Mouse (Mus musculus): ENCODE data around the gene Gpsm3. TPM values are rescaled to one million over a fixed set of nuclear protein-coding genes. Genes with fewer than 3 reads are reported as not detected.

Gpsm3 gene
- polyA plus RNA-seq, 1 experiment: 35.6 TPM

DNA sequence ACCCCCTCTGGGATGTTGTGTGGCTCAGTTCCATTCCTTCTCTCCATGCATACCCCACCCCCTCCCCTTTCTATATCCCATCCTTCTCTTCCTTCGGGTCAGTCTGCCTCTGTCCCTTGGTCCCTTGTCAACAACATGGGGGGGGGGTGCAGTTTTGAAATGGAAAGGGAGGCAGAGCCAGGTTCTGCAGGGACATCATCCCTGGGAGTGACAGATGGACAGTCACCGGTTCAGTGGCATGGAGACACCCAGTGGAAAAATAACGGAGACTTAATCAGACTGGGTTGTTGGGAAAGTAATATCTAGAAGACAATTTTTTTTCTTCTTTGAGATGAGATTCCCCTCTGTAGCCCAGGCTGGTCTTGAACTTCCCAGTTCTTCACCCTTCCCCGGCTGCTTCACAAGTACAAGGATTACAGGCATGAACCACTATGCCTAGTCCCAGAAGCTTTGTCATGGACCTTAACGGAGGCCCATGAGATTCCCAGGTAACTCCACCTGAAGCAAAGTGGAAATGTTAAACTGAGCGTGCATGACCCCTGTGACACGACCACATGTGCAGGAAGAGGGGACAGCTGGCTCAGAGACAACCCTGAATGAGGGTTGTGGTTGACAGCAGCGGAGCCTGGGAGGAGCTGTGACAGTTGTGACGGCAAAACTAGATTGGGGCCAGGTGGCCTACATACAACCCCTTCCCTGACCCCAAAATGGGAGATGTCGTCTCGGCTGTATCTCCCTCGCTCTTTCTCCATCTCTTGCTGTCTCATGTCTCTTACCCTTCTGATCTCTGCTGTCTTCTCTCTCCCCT, 40.4 kb downstream of the Gpsm3 start:
- TF ChIP-seq POLR2A (IDR thresholded peaks at IDR 0.05; ENCODE audit: borderline replicate concordance, extremely low read depth, low read depth, low read length) (no peak), CTCF (IDR thresholded peaks at IDR 0.05; ENCODE audit: insufficient read depth, low read length) (no peak)
- DNase-seq: no peak
- WGBS: 41% methylated on average over 12 of the region's 12 CpGs
- peak overlapping the region; percentile 24 for H3K4me3 ChIP-seq (replicated peaks; ENCODE audit: extremely low read depth, low read depth, low read length)
- peaks cover 15% of the 10 kb centered on the region for H3K4me1 ChIP-seq (ENCODE audit: control insufficient read depth, insufficient read depth, low read length)

DNA sequence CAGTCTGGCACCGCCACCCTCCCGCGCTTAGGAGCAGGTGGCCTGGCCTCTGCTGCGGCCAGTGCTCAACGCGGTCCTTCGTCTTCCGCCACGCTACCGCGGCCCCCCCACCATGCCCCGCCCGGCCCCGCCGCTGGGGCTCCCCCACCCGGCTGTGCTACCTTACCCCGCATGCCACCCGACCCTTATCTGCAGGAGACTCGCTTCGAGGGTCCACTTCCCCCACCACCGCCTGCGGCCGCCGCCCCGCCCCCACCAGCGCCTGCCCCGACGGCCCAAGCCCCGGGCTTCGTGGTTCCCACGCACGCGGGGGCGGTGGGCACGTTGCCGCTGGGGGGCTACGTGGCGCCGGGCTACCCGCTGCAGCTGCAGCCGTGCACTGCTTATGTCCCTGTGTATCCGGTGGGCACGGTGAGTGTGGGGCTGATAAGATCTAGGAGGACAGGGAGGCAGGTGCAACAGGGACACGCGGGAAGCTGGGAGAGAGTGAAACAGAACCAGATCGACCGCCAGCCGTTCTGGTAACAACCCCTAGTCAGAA, 41.2 kb downstream of the Gpsm3 start:
- Histone ChIP-seq H3K4me3 (replicated peaks; ENCODE audit: extremely low read depth, low read depth, low read length) (no peak overlapping the region), H3K4me1 (ENCODE audit: control insufficient read depth, insufficient read depth, low read length) (peaks cover 15% of the 10 kb centered on the region)
- no peak for DNase-seq
- WGBS: 5% methylated on average over 41 of the region's 48 CpGs
- no peak for TF ChIP-seq POLR2A (IDR thresholded peaks at IDR 0.05; ENCODE audit: borderline replicate concordance, extremely low read depth, low read depth, low read length)
- no peak for TF ChIP-seq CTCF (IDR thresholded peaks at IDR 0.05; ENCODE audit: insufficient read depth, low read length)

DNA sequence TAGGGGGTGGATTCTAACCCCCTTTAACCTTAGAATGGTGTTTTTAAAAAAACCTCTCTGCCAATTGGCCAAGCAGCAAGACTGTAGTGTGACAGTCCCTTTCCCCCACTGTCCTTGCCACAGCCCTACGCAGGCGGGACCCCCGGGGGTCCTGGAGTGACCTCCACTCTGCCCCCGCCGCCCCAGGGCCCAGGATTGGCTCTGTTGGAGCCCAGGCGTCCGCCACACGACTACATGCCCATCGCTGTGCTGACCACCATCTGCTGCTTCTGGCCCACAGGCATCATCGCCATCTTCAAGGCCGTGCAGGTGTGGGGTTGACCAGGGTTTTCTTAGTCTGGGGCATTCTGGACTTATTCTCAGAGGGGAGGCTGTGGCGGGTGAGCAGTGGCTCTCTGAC, 42.0 kb downstream of the Gpsm3 start:
- H3K4me1 ChIP-seq (ENCODE audit: control insufficient read depth, insufficient read depth, low read length): peaks cover 9% of the 10 kb centered on the region
- WGBS: 27% methylated on average over 12 of the region's 12 CpGs
- no peak overlapping the region for H3K4me3 ChIP-seq (replicated peaks; ENCODE audit: extremely low read depth, low read depth, low read length)
- DNase-seq: no peak
- TF ChIP-seq CTCF (IDR thresholded peaks at IDR 0.05; ENCODE audit: insufficient read depth, low read length) (no peak), POLR2A (IDR thresholded peaks at IDR 0.05; ENCODE audit: borderline replicate concordance, extremely low read depth, low read depth, low read length) (no peak)

DNA sequence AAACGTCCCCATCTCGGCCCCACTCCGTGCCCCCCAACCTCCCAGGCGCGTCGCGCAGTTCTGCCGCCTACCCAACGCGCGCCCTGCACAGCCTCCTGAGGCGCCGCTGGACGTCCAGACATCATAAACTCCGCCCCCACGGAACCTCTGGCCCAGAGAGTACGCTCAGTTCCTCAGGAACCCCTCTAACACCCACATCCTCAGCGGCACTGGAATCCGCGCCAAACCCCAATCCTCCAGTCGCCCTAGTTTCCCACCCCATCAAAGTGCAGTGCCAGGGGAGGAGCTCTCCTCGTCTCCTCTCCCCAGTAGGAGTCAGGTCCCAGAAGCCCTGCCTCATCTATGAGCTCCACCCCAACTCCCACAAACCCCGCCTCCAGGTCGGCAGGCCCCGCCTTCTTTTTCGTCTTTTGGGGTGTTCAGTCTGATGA, 42.7 kb downstream of the Gpsm3 start:
- DNase-seq: peak; percentile 73
- no peak for TF ChIP-seq CTCF (IDR thresholded peaks at IDR 0.05; ENCODE audit: insufficient read depth, low read length)
- peak; percentile 29; the same call in 1 of the 2 replicates for TF ChIP-seq POLR2A (IDR thresholded peaks at IDR 0.05; ENCODE audit: borderline replicate concordance, extremely low read depth, low read depth, low read length)
- Histone ChIP-seq H3K4me1 (ENCODE audit: control insufficient read depth, insufficient read depth, low read length) (peaks cover 9% of the 10 kb centered on the region), H3K4me3 (replicated peaks; ENCODE audit: extremely low read depth, low read depth, low read length) (peak overlapping the region; percentile 60)
- WGBS: 3% methylated on average over 26 of the region's 26 CpGs

DNA sequence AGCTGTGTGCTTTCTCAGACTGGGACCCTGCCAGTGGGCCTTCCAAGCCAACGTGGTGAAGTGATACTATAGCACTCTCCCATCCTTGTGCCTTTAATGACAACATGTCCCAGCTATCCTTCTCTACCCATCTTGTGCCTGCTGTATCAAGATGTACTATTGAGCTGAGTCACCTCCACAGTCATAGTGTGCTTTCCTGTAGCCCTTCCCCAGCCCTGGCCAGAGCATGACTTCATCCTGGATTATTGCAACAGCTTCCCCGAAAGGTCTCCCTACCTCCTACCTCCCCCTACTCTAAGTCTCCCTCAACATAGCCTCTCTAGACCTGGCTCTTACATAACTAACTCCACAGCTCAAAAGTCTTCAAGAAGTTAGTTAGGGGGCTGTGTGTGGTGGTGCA, 46.1 kb downstream of the Gpsm3 start:
- H3K4me3 ChIP-seq (replicated peaks; ENCODE audit: extremely low read depth, low read depth, low read length): no peak overlapping the region
- no peak for TF ChIP-seq CTCF (IDR thresholded peaks at IDR 0.05; ENCODE audit: insufficient read depth, low read length)
- no peak for TF ChIP-seq POLR2A (IDR thresholded peaks at IDR 0.05; ENCODE audit: borderline replicate concordance, extremely low read depth, low read depth, low read length)
- 58% methylated on average over 2 of the region's 2 CpGs for WGBS
- DNase-seq: no peak
- H3K4me1 ChIP-seq (ENCODE audit: control insufficient read depth, insufficient read depth, low read length): peaks cover 9% of the 10 kb centered on the region

DNA sequence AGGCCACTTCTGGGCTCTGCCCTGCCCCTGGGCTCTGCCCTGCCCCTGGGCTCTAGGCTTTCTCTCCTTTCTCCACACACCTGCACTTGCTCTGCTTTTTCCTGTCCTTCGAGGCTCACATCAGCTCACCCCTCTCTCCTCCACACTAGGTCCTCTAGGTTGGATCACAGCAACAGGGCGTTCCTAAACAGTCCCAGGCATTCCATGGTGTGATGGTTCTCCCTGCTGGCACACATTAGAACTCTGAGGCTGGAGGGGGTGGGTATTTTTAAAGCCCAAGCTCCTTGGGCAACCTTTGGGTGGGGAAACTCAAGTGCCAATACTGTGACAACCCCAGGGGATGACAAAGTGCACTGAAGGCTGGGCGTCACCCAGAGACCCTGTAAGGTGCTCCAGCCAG, 47.9 kb downstream of the Gpsm3 start:
- DNase-seq: no peak
- WGBS: 52% methylated on average over 3 of the region's 3 CpGs
- H3K4me1 ChIP-seq (ENCODE audit: control insufficient read depth, insufficient read depth, low read length): no peaks in the 10 kb centered on the region; the same call in 1 of the 2 replicates
- no peak overlapping the region for H3K4me3 ChIP-seq (replicated peaks; ENCODE audit: extremely low read depth, low read depth, low read length)
- TF ChIP-seq POLR2A (IDR thresholded peaks at IDR 0.05; ENCODE audit: borderline replicate concordance, extremely low read depth, low read depth, low read length) (no peak), CTCF (IDR thresholded peaks at IDR 0.05; ENCODE audit: insufficient read depth, low read length) (no peak)

DNA sequence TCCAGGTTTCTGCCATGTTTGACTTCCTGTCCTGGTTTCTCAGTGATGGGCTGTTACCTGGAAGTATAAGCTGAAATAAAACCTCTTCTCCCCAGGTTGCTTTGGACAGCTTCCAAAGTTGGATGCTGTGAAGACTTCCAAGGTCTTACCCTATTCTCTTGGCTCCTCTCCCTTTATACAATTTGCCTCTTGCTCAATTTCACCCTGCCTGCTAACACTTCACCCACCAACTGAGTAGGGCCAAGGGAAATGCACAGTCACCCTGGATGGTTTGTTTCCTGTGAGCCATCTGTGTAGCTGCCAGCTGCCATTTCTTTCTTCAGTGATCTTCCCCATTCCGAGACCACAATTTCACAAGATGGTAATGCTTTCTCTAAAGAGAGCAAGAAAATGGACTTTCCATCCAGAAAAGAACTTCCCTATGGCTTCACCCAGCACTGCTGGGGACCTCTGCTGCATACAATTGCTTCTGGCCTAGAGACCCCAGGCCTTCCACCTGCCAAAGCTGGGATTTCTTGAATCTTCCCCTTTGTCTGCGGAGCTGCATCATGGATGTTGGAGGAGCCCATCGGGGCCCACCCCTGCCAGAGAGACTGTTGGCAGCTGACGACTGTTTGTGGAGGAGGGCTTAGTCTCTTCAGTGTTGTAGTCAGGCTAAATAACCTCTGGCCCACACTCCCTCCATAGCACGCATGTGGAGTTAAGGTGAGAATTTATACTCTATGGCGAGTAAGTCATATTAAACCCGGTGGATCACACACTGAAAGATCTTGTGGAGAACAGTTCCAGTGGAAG, 50.1 kb downstream of the Gpsm3 start:
- Histone ChIP-seq H3K4me1 (ENCODE audit: control insufficient read depth, insufficient read depth, low read length) (no peaks in the 10 kb centered on the region; the same call in 1 of the 2 replicates), H3K4me3 (replicated peaks; ENCODE audit: extremely low read depth, low read depth, low read length) (no peak overlapping the region)
- 82% methylated on average over 7 of the region's 7 CpGs for WGBS
- TF ChIP-seq POLR2A (IDR thresholded peaks at IDR 0.05; ENCODE audit: borderline replicate concordance, extremely low read depth, low read depth, low read length) (no peak), CTCF (IDR thresholded peaks at IDR 0.05; ENCODE audit: insufficient read depth, low read length) (no peak)
- DNase-seq: no peak

DNA sequence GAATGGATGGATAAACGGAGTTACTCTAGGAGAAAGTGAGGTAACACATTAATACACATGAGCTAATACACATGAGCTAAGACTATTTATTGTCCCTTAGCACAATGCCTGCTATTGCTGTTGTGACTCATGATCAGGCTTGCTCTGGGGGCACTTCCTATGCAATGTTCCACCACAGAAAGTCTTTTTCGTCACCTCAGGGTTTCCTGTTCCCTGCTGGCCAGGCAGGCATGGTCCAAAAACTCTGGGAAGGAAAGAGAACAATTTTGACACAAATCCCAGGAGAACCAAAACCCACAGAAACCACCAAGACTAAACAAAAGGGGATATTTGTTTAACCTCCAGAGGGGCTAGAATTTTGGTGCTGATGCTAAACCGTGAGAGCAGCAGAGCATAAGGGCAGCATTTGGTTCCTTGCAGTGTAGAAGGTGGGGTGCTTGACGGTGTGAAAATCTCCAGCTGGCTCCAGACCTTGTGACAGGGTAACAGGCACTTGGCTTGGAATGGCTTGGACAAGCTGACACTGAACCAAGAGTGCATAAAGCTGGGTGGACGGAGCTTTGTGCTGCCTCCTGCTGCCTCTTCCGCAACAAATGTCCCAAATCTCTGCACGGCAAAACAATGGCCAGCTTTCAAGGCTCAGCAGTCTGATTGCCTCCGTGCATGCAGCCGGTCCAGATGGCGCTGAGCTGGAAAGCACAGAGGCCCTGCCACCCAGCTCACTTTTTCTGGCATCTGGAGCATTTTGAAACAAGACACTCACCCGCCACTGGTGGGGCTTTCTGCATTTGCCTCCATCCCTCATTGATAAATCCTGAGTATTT, 51.4 kb downstream of the Gpsm3 start:
- peaks cover 5% of the 10 kb centered on the region for H3K4me1 ChIP-seq (ENCODE audit: control insufficient read depth, insufficient read depth, low read length)
- no peak for DNase-seq
- H3K4me3 ChIP-seq (replicated peaks; ENCODE audit: extremely low read depth, low read depth, low read length): no peak overlapping the region
- WGBS: 24% methylated on average over 11 of the region's 11 CpGs
- TF ChIP-seq CTCF (IDR thresholded peaks at IDR 0.05; ENCODE audit: insufficient read depth, low read length): peak; percentile 10; the same call in 1 of the 2 replicates
- TF ChIP-seq POLR2A (IDR thresholded peaks at IDR 0.05; ENCODE audit: borderline replicate concordance, extremely low read depth, low read depth, low read length): no peak

Other genes with a start within 250 kb of the Gpsm3 start
- 0.37 and 0.78 TPM in 2 replicates for gene Btnl2, start 235.0 kb upstream of the Gpsm3 start, polyA plus RNA-seq (2012; rRNA removed)
- gene Btnl1, start 212.7 kb upstream of the Gpsm3 start, polyA plus RNA-seq (2012; rRNA removed): 0.06 and 0.07 TPM in 2 replicates
- 0.49 and 0.75 TPM in 2 replicates for gene BC051142, start 191.0 kb upstream of the Gpsm3 start, polyA plus RNA-seq (2012; rRNA removed)
- 0.08 TPM in 1 of 2 replicates, not detected in the other for gene Btnl4, start 112.5 kb upstream of the Gpsm3 start, polyA plus RNA-seq (2012; rRNA removed)
- 0.15 TPM in 1 of 2 replicates, not detected in the other for gene Btnl6, start 72.5 kb upstream of the Gpsm3 start, polyA plus RNA-seq (2012; rRNA removed)
- gene Notch4, start 25.5 kb upstream of the Gpsm3 start, polyA plus RNA-seq (2012; rRNA removed): 105 and 168 TPM in 2 replicates
- 87.8 and 88.3 TPM in 2 replicates for gene Pbx2, start 1.5 kb downstream of the Gpsm3 start, polyA plus RNA-seq (2012; rRNA removed)
- gene Ager, start 8.1 kb downstream of the Gpsm3 start, polyA plus RNA-seq (2012; rRNA removed): 1,792 and 1,921 TPM in 2 replicates
- 52.0 and 83.7 TPM in 2 replicates for gene Rnf5, start 13.9 kb downstream of the Gpsm3 start, polyA plus RNA-seq (2012; rRNA removed)
- 172 TPM in 2 replicates for gene Agpat1, start 14.5 kb downstream of the Gpsm3 start, polyA plus RNA-seq (2012; rRNA removed)
- 5.7 and 8.2 TPM in 2 replicates for gene Egfl8, start 26.2 kb downstream of the Gpsm3 start, polyA plus RNA-seq (2012; rRNA removed)
- gene Ppt2, start 38.7 kb downstream of the Gpsm3 start, polyA plus RNA-seq (2012; rRNA removed): 38.7 and 40.9 TPM in 2 replicates
- gene Prrt1, start 39.7 kb downstream of the Gpsm3 start, polyA plus RNA-seq (2012; rRNA removed): 5.2 and 6.7 TPM in 2 replicates
- gene Fkbpl, start 55.0 kb downstream of the Gpsm3 start, polyA plus RNA-seq (2012; rRNA removed): 2.4 and 2.9 TPM in 2 replicates
- gene Atf6b, start 57.3 kb downstream of the Gpsm3 start, polyA plus RNA-seq (2012; rRNA removed): 81.8 and 88.0 TPM in 2 replicates
- 39.6 and 49.2 TPM in 2 replicates for gene Tnxb, start 80.7 kb downstream of the Gpsm3 start, polyA plus RNA-seq (2012; rRNA removed)
- 136 and 137 TPM in 2 replicates for gene C4b, start 154.1 kb downstream of the Gpsm3 start, polyA plus RNA-seq (2012; rRNA removed)
- gene Cyp21a1, start 214.8 kb downstream of the Gpsm3 start, polyA plus RNA-seq (2012; rRNA removed): 0.19 and 0.27 TPM in 2 replicates
- 45.1 and 46.0 TPM in 2 replicates for gene Stk19, start 247.1 kb downstream of the Gpsm3 start, polyA plus RNA-seq (2012; rRNA removed)
- gene Dxo, start 247.2 kb downstream of the Gpsm3 start, polyA plus RNA-seq (2012; rRNA removed): 45.6 and 58.1 TPM in 2 replicates

All from lung, adult 2 months (tissue).